Mouse (Mus musculus) right cerebral cortex, postnatal 14 days (tissue): ENCODE data around the gene Adad2.

Experiments
- DNase-seq: peaks from one replicate; pipeline ENCODE4 v3.0.0; 2022

Gene Adad2

GRCm38 (mm10) chr8:119617586-119617985, 5.0 kb downstream of the Adad2 start:
- DNase-seq: no peak

GRCm38 (mm10) chr8:119618887-119619286, 6.3 kb downstream of the Adad2 start:
- DNase-seq: no peak

- DNase-seq: no peak
Measured at GRCm38 (mm10) chr8:119620116-119620840, 7.7 kb downstream of the Adad2 start.

GRCm38 (mm10) chr8:119620848-119621465, 8.4 kb downstream of the Adad2 start:
- DNase-seq: no peak

- DNase-seq: no peak
Measured at GRCm38 (mm10) chr8:119622555-119622954, 10.0 kb downstream of the Adad2 start.

- no peak for DNase-seq
Measured at GRCm38 (mm10) chr8:119623061-119623460, 10.5 kb downstream of the Adad2 start.

GRCm38 (mm10) chr8:119623744-119624143, 11.2 kb downstream of the Adad2 start:
- no peak for DNase-seq

GRCm38 (mm10) chr8:119624916-119625315, 12.4 kb downstream of the Adad2 start:
- DNase-seq: no peak

GRCm38 (mm10) chr8:119625788-119626187, 13.2 kb downstream of the Adad2 start:
- DNase-seq: no peak

- no peak for DNase-seq
Measured at GRCm38 (mm10) chr8:119627199-119627598, 14.7 kb downstream of the Adad2 start.

GRCm38 (mm10) chr8:119627613-119628359, 15.2 kb downstream of the Adad2 start:
- DNase-seq: no peak

- no peak for DNase-seq
Measured at GRCm38 (mm10) chr8:119630841-119631240, 18.3 kb downstream of the Adad2 start.

GRCm38 (mm10) chr8:119632246-119632645, 19.7 kb downstream of the Adad2 start:
- no peak for DNase-seq

- no peak for DNase-seq
Measured at GRCm38 (mm10) chr8:119632909-119633308, 20.4 kb downstream of the Adad2 start.

- no peak for DNase-seq
Measured at GRCm38 (mm10) chr8:119634616-119635336, 22.2 kb downstream of the Adad2 start.

- DNase-seq: no peak
Measured at GRCm38 (mm10) chr8:119635378-119635777, 22.8 kb downstream of the Adad2 start, which contains the start of gene Kcng4. Kcng4 (minus strand) TSS chr8:119635680.

GRCm38 (mm10) chr8:119635958-119636357, 23.4 kb downstream of the Adad2 start:
- no peak for DNase-seq

GRCm38 (mm10) chr8:119636766-119637165, 24.2 kb downstream of the Adad2 start:
- DNase-seq: no peak

- DNase-seq: no peak
Measured at GRCm38 (mm10) chr8:119637381-119637780, 24.8 kb downstream of the Adad2 start.

- DNase-seq: no peak
Measured at GRCm38 (mm10) chr8:119638261-119638660, 25.7 kb downstream of the Adad2 start.

- DNase-seq: no peak
Measured at GRCm38 (mm10) chr8:119639798-119640197, 27.3 kb downstream of the Adad2 start.

GRCm38 (mm10) chr8:119641058-119641457, 28.5 kb downstream of the Adad2 start:
- no peak for DNase-seq

GRCm38 (mm10) chr8:119642960-119643359, 30.4 kb downstream of the Adad2 start:
- DNase-seq: no peak
